Mouse (Mus musculus) adrenal gland, postnatal 36 days (tissue): ENCODE data around the gene Hmbs. TPM values are rescaled to one million over a fixed set of nuclear protein-coding genes. Genes with fewer than 3 reads are reported as not detected.

Source experiments
- DNase-seq, 2 experiments: peaks; one replicate each; pipeline ENCODE4 v3.0.0; 2021; ENCODE audit warnings: mixed read lengths in 1 of 2
- microRNA-seq: library from miRNA; unstranded; fragments of <30 nt; microRNA quantifications from one replicate; pipeline ENCODE4 v1.2.0, GENCODE M21; 2021
- total RNA-seq, 2 experiments: library from RNA; stranded (reverse); gene quantifications; 2 replicates each; pipeline ENCODE4 v1.2.3; 2021

Hmbs gene
- total RNA-seq, 2 experiments from 2014 or later = 61.8 to 98.3 TPM

DNA sequence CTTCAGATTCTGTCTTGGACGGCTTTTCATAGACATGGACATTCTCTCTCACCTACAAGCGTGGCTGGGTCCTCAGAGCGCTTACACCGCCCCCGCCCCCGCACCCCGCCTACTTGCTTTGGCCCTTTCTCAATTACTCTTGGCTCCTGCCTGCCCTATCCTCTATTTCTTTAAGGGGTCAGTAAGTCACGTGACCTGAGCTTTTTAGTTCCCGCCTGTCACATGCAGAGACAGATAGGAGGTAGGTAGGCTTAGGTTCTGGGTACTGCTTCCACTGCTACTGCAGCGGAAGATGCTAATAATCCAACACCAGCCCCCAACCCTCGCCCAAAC, 55.1 kb downstream of the Hmbs start:
- DNase-seq = peak in 1 of 2 experiments; percentile 26

DNA sequence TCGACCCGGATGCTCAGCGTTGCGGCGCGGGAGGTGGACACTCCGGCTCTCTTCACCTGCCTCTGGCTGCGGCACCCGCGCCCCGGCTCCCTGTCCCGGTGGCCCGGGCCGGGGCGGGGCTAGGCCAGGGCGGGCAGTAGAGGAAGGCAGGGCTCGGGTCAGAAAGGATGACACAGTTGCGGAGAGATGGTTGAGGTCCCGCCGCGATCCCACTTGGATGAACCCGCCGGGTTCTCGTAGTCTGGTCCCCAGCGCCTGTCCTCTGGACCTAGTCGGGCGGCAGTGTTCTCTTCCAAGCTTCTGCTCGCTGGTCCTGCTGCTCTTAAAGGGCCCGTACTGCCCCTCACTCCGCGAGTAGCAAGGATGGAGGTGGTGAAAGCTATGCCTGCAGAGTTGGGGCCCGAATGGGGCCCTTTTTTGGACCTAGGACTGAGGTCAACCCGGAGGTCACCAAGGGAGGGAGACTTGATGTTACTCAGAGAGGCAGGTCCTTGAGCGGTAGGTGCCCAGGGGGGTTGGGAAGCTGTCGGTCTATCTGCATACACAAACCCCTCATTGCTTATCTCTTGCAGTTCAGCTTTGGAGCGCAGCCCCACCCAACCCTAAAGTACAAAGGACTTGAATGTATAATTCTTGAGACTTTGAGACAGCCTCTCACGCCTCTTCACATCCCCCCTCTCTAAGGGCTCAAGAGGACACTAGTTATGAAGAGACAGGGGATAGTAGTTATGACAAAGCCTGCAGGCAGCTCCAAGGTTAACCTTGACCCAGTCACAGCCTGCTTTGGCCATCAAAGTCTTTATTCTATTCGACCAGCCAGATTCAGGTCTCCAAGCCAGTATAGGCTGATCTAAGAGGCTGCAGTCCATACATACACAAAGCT, 55.7 kb downstream of the Hmbs start, which contains the start of gene Abcg4:
Gene Abcg4 (minus strand): TSS at position 540 of the 883 bp plus-strand sequence.
- DNase-seq = peak; percentile 64 to 78

DNA sequence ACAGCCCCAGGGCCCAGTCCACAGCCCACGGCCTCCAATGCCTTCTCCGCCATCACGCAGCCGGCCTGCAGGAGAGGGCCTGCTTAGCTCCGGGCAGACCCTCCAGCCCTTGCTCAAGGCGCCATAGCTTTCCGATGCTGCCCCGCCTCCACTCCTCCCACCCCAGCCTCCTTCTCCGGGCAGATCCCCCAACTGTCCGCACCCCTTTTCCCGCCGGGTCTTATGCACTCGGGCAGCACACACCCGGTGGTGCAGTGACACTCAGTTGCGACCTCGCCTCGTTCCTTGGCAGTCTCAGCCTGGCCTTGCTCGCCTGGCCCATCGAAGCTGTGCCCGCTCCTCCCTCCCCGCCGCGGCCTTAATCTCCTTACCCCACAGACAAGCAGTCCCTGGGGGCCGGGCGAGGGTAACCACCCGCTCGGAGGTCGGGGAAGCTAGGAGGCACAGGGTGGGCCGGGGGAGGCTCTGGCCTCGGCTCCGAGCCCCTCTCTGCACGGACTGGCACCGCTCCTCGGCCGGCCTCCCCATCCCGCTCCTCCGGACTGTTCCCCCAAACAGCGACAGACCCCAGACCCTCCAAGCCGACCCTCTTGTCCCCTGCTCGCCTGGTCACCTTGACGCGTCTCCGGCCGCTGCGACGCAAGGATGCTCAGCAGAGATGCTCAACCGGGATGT, 56.5 kb downstream of the Hmbs start:
- DNase-seq = peak; percentile 66 to 74

DNA sequence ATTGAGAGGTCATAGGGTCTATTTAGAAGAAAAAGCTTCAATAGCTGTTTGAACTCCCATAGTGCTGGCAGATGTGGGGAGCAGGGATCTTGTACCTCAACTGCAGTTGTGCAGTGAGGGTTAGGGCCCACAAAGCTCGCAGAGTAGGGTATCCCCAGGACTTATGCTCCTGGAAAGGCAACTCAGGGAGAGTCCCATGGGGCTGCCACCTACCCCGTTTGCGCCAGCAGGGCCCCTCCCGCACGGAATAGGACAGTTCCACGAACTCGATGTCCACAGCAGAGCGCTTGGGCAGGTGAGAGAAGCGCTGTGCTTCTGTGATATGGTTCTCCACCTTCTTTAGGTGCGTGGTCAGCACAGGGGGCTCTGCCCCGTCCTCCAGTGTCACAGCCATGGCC, 57.0 kb downstream of the Hmbs start:
- DNase-seq = peak in 1 of 2 experiments; percentile 25

Small RNAs within 50 kb of the gene (microRNA-seq; reads per million reads assigned to microRNA genes)
- not detected for gene Gm44335

Other genes starting within 250 kb of the Hmbs start
- under 1 TPM in 1 of 2 experiments, not detected in 1; 0.10 TPM for gene Mfrp, start 242.5 kb downstream of the Hmbs start, total RNA-seq
- gene C1qtnf5, start 237.0 kb downstream of the Hmbs start, total RNA-seq = 10 to 100 TPM; 13.0 to 20.4 TPM
- under 1 TPM; 0.70 to 0.76 TPM for gene Gm49380, start 230.7 kb downstream of the Hmbs start, total RNA-seq
- gene Rnf26, start 230.7 kb downstream of the Hmbs start, total RNA-seq = 10 to 100 TPM; 28.0 to 32.7 TPM
- gene Mcam, start 209.8 kb downstream of the Hmbs start, total RNA-seq = 10 to 100 TPM; 30.7 to 73.7 TPM
- 10 to 100 TPM; 28.9 to 40.5 TPM for gene Cbl, start 110.2 kb downstream of the Hmbs start, total RNA-seq
- 1 to 10 TPM; 2.3 to 3.3 TPM for gene Ccdc153, start 103.6 kb downstream of the Hmbs start, total RNA-seq
- gene Pdzd3, start 92.8 kb downstream of the Hmbs start, total RNA-seq = not detected
- 10 to 100 TPM; 14.9 to 32.2 TPM for gene Nlrx1, start 75.6 kb downstream of the Hmbs start, total RNA-seq
- 10 to 100 TPM; 28.2 to 32.6 TPM for gene Abcg4, start 55.6 kb downstream of the Hmbs start, total RNA-seq
- 10 to 100 TPM; 18.9 to 24.4 TPM for gene Hinfp, start 38.6 kb downstream of the Hmbs start, total RNA-seq
- gene C2cd2l, start 23.9 kb downstream of the Hmbs start, total RNA-seq = 10 to 100 TPM; 37.6 to 50.6 TPM
- gene Dpagt1, start 18.2 kb downstream of the Hmbs start, total RNA-seq = 10 to 100 TPM; 25.3 to 32.7 TPM
- 10 to 100 TPM; 41.3 to 47.7 TPM for gene H2afx, start 9.5 kb downstream of the Hmbs start, total RNA-seq
- gene Vps11, start 17.4 kb upstream of the Hmbs start, total RNA-seq = 10 to 100 TPM; 53.0 to 72.7 TPM
- 100 to 1,000 TPM; 203 to 204 TPM for gene Hyou1, start 35.3 kb upstream of the Hmbs start, total RNA-seq
- 10 to 100 TPM; 13.5 to 18.6 TPM for gene Slc37a4, start 52.6 kb upstream of the Hmbs start, total RNA-seq
- 1,000 to 10,000 TPM; 1,182 to 1,266 TPM for gene Rps25, start 62.9 kb upstream of the Hmbs start, total RNA-seq
- gene Trappc4, start 63.4 kb upstream of the Hmbs start, total RNA-seq = 10 to 100 TPM; 82.0 to 95.7 TPM
- 10 to 100 TPM; 14.7 to 18.9 TPM for gene Ccdc84, start 74.3 kb upstream of the Hmbs start, total RNA-seq
- gene Foxr1, start 96.9 kb upstream of the Hmbs start, total RNA-seq = not detected
- not detected for gene Upk2, start 110.7 kb upstream of the Hmbs start, total RNA-seq
- gene Bcl9l, start 138.6 kb upstream of the Hmbs start, total RNA-seq = 10 to 100 TPM; 47.6 to 51.8 TPM
- gene Cxcr5, start 217.6 kb upstream of the Hmbs start, total RNA-seq = not detected